Mouse (Mus musculus): ENCODE measurements around the gene Hpn.

DNA sequence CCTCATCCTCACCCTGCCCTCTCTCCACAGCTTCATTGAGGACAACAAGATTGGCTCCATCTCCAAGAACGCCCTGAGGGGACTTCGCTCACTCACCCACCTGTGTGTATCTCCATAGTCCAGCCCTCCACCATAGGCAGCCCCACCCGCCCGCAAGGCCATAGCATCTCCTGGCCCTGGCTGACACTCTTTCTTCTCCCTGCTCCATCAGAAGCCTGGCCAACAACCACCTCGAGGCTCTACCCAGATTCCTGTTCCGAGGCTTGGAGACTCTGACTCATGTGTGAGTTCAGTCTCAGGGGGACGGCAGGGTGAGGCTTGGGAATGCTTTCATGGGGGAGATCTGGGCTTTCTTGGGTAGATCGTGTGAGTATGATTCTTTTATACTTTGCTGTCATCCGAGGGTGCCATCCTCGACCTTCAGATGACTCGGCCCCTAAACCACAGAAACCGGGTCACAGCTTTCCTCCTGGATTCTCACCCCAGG is 52.0 kb downstream of the Hpn start:
- TF ChIP-seq POLR2A (IDR thresholded peaks at IDR 0.05; ENCODE audit: borderline replicate concordance, control insufficient read depth, low read depth, low read length) (no peak), CTCF (IDR thresholded peaks at IDR 0.05; ENCODE audit: control insufficient read depth, insufficient read depth, low read length) (no peak)
